Mouse (Mus musculus) liver, embryonic 14.5 days (tissue): ENCODE data around the gene Traf5.

Experiments
- CTCF ChIP-seq: IDR thresholded peaks from 2 replicates; pipeline ENCODE4 v1.5.1; 2016; ENCODE audit warnings: antibody characterized with exemption, low read depth, control low read depth
- EP300 ChIP-seq: IDR thresholded peaks from 2 replicates; pipeline ENCODE4 v1.6.1; 2016; ENCODE audit warnings: antibody characterized with exemption, low read depth

DNA sequence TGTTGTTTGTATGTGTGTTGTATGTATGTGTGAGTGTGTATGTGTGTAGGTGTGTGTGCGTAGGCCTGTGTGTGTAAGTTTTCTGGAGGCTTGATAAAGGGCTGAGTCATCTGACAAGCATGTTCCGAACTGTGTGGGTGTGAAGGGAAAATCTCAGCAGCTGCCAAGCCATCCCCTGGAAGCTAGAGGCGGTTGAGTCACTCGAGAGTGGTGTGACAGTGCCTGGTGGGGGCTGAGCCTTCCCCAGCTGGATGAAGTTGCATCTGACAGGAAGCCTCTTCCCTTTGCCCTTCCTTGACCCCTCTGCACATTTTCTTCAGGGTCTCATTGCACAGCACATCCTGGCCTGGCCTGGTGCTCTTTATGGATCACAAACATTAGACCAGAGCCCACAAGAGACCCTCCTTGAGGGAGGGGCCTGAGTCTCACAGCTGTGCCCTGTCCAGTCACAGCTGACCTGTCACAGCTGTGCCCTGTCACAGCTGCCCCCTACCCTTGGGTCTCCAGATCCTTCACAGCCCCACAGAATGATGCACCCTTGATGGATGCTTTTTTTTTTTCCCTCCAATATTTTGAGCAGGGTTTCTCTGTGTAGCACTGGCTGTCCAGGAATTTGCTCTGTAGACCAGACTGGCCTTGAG lies 30.6 kb downstream of the Traf5 start:
- no peak for TF ChIP-seq EP300
- TF ChIP-seq CTCF = no peak
